Mouse (Mus musculus) mesoderm, embryonic 11.5 days (tissue): ENCODE measurements around the gene Dennd4a.
A peak's percentile ranks its signal among the peaks of the same experiment; 100 is the strongest.

Experiments
- DNase-seq: peaks from one replicate; pipeline ENCODE4 v3.0.0-alpha.2; 2012; ENCODE audit warnings: low read depth, low spot score

The Dennd4a gene

DNA sequence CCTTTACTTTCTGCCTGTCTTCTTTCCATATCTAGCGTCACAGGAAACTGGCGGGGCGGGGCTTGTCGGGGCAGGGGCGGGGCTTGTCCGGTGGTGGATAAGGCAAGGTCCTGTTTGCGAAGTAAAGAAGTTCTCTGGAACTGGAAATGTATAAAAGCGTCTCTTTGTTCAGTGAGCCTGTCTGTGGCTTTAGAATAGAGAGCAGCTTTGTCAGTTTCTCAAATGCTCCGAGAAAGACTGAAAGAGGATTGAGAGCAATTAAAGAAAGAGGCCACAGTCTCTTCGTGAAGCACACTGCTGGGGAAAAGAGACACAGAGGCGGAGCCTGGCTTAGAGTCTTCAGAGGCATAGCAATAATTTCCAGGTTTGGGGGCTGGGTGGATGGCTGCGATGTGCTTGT lies 145.2 kb downstream of the Dennd4a start:
- DNase-seq = no peak

DNA sequence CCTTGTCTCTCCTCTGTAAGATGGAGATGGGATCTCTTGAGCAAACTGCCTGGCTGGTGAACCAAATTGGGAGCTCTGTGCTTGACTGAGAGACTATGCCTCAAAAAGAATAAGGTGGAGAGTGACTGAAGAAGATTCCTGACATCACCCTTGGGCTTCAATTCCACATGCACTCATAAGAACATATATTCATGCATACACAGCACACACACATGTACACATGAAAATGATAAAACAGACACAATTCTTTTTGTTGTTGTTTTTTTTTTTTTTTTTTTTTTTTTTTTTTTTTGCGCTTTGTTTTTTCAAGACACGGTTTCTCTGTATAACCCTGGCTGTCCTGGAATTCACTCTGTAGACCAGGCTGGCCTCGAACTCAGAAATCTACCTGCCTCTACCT lies 146.1 kb downstream of the Dennd4a start:
- no peak for DNase-seq

GRCm38 (mm10) chr9:64960117-64960977 lies 149.2 kb downstream of the Dennd4a start, which contains the start of gene Ints14:
Gene Ints14, plus strand, starts transcription at chr9:64960905.
- DNase-seq = peak; percentile 97

GRCm38 (mm10) chr9:64960978-64961320 lies 149.8 kb downstream of the Dennd4a start:
- DNase-seq = no peak
